Mouse (Mus musculus): ENCODE data around the gene Ubap1l. TPM values are rescaled to one million over a fixed set of nuclear protein-coding genes. Genes with fewer than 3 reads are reported as not detected.

Ubap1l gene
- total RNA-seq, 2 experiments from 2014 or later: 4.5 to 7.4 TPM

DNA sequence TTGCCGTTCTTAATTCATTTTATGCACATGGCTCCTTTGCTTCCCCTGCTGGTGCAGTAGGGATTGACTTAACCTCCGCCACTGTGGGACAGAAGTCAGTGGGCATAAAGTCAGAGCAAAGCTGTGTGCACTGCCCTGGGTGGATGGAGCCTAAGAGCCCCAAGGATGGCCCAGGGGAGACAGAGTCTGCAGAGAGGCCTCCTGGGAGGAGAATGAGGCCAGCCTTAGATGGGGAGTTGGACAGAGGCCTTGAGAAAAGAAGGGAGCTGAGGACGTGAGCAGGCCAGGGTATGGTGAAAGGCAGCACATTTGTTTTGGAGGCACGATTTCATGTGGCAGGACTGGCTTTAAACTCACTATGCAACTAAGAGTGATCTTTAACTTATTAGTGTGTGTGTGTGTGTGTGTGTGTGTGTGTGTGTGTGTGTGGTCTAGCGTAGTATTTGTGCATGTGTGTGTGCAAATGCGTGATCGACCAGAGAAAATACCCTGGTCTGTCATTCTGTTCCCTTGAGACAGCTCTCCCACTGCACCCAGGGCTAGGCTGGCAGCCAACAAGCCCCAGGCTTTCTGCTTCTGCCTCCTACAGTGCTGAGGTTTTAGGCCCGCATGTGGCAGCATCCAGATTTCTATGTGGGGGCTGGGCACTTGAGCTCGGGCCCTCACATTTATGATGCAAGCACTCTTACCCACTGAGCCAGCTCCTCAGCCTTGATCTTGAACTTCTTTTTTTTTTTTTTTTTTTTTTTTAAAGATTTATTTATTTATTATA is 14.5 kb downstream of the Ubap1l start:
- Histone ChIP-seq H3K4me3 (no peak overlapping the region), H3K27ac (peak overlapping the region; percentile 59; the same call in 1 of the 2 replicates)
- DNase-seq (ENCODE audit: extremely low spot score in 1 of 2, low spot score in 2 of 2): peak; percentile 55 to 57
- no peak; the same call in 1 of the 2 replicates for TF ChIP-seq CTCF (IDR thresholded peaks at IDR 0.05)
- intact Hi-C loops (cut with DNase I): no loop called here

GRCm38 (mm10) chr9:65381017-65381590 is 20.3 kb downstream of the Ubap1l start:
- Histone ChIP-seq H3K27ac (no peak overlapping the region), H3K4me3 (no peak overlapping the region)
- DNase-seq (ENCODE audit: extremely low spot score in 1 of 2, low spot score in 2 of 2): no peak
- intact Hi-C loops (cut with DNase I): no loop called here
- TF ChIP-seq CTCF (IDR thresholded peaks at IDR 0.05): no peak

GRCm38 (mm10) chr9:65382031-65382750 is 21.4 kb downstream of the Ubap1l start:
- intact Hi-C loops (cut with DNase I): no loop called here
- Histone ChIP-seq H3K27ac (no peak overlapping the region), H3K4me3 (no peak overlapping the region)
- TF ChIP-seq CTCF (IDR thresholded peaks at IDR 0.05): no peak
- no peak for DNase-seq (ENCODE audit: extremely low spot score in 1 of 2, low spot score in 2 of 2)

DNA sequence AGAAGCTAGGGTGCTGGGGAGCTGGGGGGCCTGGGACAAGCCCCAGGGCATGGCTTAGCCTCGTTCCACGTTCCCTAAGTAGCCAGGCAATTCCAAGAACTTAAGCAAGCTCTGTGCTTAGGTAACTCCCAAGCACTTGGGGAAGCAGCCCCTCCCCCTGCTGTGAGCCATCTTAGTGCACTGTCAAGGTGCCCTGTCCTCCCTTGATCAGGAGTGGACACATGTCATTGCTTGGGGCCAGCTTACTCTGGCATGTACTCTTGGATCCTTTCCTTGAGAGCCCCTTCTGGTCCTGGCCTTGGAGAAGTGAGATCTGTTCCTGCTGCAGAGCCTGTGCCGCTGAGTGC is 21.9 kb downstream of the Ubap1l start:
- H3K4me3 ChIP-seq: no peak overlapping the region
- DNase-seq (ENCODE audit: extremely low spot score in 1 of 2, low spot score in 2 of 2): no peak
- intact Hi-C loops (cut with DNase I): no loop called here
- H3K27ac ChIP-seq: no peak overlapping the region
- no peak for TF ChIP-seq CTCF (IDR thresholded peaks at IDR 0.05)

DNA sequence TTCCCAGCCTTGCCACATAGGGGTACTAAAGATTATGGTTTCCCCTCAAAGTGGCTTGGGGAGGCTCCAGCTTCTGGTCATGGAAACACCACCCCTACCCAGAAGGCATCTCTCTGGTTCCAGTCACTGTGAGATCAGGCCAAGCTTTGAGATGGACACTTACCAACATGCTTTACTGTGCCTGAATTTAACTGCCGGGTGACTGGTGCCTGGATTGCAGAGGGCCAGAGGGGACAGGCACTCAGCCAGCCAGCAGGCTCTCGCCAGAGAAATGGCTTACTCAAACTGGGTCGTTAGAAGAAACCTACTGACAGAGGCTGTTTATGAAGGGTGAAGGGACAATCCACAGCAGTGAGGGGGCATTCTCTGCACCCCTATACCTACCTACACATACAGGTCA is 23.4 kb downstream of the Ubap1l start:
- Histone ChIP-seq H3K4me3 (no peak overlapping the region), H3K27ac (no peak overlapping the region)
- intact Hi-C loops (cut with DNase I): no loop called here
- DNase-seq (ENCODE audit: extremely low spot score in 1 of 2, low spot score in 2 of 2): no peak
- no peak for TF ChIP-seq CTCF (IDR thresholded peaks at IDR 0.05)

- no peak overlapping the region for H3K27ac ChIP-seq
- DNase-seq (ENCODE audit: extremely low spot score in 1 of 2, low spot score in 2 of 2): no peak
- TF ChIP-seq CTCF (IDR thresholded peaks at IDR 0.05): no peak; the same call in 1 of the 2 replicates
- intact Hi-C loops (cut with DNase I): no loop called here
- H3K4me3 ChIP-seq: no peak overlapping the region
Observed at GRCm38 (mm10) chr9:65386373-65387140, 25.7 kb downstream of the Ubap1l start.

- Histone ChIP-seq H3K4me3 (peak overlapping the region; percentile 17), H3K27ac (no peak overlapping the region)
- no peak for TF ChIP-seq CTCF (IDR thresholded peaks at IDR 0.05)
- DNase-seq (ENCODE audit: extremely low spot score in 1 of 2, low spot score in 2 of 2): no peak
- intact Hi-C loops (cut with DNase I): no loop called here
Observed at GRCm38 (mm10) chr9:65390752-65391612, 30.1 kb downstream of the Ubap1l start.

GRCm38 (mm10) chr9:65391613-65391964 is 30.7 kb downstream of the Ubap1l start, which contains the start of gene Kbtbd13:
TSS of gene Kbtbd13 (minus strand) at chr9:65391652.
- intact Hi-C loops (cut with DNase I): no loop called here

DNA sequence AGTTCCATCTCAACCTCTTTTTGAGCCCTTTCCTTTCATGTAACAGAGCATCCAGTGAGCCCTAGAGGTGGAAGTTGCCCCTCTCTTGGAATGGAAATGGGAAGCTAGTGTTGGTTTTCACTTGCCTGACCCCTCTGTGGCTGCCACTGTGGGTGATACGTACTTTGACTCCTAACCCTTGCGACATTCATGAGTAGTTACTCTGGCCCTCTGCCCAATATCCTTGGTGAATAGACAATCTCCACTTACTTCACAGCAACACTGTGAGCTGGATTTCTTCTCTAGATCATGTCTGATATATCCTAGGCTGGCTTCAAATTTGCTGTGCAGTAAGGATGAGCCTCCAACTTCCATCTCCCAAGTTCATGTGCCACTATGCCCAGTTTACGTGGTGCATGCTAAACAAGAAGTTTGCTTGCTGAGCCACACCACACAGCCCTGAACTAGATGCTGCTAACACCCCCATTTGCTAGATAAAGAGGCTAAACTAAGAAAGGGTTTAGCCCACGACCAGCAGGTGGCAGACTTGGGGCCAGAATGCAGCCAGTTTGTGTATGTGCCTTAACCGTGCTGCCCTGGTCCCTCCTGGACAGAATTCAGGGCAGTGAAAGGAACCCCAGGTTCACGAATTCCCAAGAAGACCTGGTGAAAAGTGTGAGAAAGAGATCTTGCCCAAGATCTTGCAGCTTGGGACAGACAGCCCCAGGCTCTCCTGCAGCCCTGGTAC is 32.0 kb downstream of the Ubap1l start:
- intact Hi-C loops (cut with DNase I): loop anchor here (1.0 kb wide), 1 partner anchor 40 kb away; no protein-coding TSS in a partner anchor
- Histone ChIP-seq H3K4me3 (no peak overlapping the region), H3K27ac (no peak overlapping the region)
- peak; percentile 44 to 63 for DNase-seq (ENCODE audit: extremely low spot score in 1 of 2, low spot score in 2 of 2)
- TF ChIP-seq CTCF (IDR thresholded peaks at IDR 0.05): peak; percentile 77

More at GRCm38 (mm10) chr9:65391613-65391964, 30.7 kb downstream of the Ubap1l start, which contains the start of gene Kbtbd13:
- no peak for DNase-seq (ENCODE audit: extremely low spot score in 1 of 2, low spot score in 2 of 2)
- no peak for TF ChIP-seq CTCF (IDR thresholded peaks at IDR 0.05)
- H3K27ac ChIP-seq: no peak within 1 kb of the TSS
- peak within 1 kb of the TSS; percentile 17 for H3K4me3 ChIP-seq

DNA sequence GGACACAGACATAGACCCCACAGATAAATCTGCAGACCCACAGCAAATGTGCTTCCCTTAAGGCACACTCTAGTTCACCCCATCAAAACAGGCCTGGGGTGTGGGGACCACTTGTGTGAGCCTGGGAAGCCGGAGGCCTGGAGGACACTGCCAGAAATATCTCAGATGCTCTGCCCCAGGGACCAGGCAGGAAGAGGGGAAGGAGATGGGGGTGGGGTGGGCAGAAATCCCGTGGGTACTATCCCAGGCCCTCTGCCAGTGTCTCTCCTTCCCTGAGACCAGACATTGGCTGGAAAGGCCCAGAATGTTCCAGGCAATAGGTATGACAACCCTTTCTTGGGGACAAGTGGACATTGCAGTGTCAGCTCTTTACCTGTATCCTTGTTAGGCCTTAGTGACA is 32.8 kb downstream of the Ubap1l start:
- no peak for TF ChIP-seq CTCF (IDR thresholded peaks at IDR 0.05)
- H3K27ac ChIP-seq: no peak overlapping the region
- intact Hi-C loops (cut with DNase I): loop anchor here (1.0 kb wide), 1 partner anchor 39 kb away; no protein-coding TSS in a partner anchor
- DNase-seq (ENCODE audit: extremely low spot score in 1 of 2, low spot score in 2 of 2): no peak
- H3K4me3 ChIP-seq: no peak overlapping the region
